Mouse (Mus musculus) erythroid progenitor cell, adult 5-6 weeks (primary cell): Measurements from ENCODE around the gene Atxn1. TPM values are rescaled to one million over a fixed set of nuclear protein-coding genes. Genes with fewer than 3 reads are reported as not detected.

Source experiments
- ATAC-seq: replicated peaks from 2 replicates; pipeline ENCODE4 v1.8.0; 2016; ENCODE audit warnings: moderate number of reproducible peaks, mild to moderate bottlenecking, moderate TSS enrichment, inconsistent platforms; ENCODE audit not compliant: poor library complexity, low FRiP score, severe bottlenecking
- total RNA-seq, 2 experiments: library from RNA; stranded (forward) in 1 of 2; stranded (reverse) in 1 of 2; fragments of 150-400 nt in 1 of 2; fragments of 186-747, 209-891 nt in 1 of 2; gene quantifications; 2 replicates each; pipeline versions ENCODE4 v1.2.3 to v1.2.4; 2015 to 2017; ENCODE audit warnings: low replicate concordance in 2 of 2

The Atxn1 gene
- total RNA-seq, 2 experiments from 2014 or later: 7.2 to 30.2 TPM

DNA sequence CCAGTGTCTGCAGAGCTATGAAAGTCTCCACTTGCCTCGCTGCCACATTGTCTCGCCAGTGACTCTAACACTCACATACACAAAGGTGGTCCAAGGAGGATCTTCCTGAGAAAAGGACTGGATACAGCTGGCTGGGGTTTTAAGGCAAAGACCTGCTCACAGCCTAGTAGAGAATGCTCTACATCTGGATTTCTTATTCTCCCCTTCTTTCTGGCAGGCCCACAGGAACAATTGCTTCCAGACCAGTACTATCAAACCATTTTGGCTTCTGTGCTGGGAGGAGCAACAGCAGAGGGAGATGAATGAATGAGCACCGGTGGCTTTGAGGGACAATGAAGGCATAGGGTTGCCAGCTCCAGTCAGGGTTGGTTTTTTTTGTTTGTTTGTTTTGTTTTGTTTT is 265.8 kb downstream of the Atxn1 start:
- no peak for ATAC-seq

DNA sequence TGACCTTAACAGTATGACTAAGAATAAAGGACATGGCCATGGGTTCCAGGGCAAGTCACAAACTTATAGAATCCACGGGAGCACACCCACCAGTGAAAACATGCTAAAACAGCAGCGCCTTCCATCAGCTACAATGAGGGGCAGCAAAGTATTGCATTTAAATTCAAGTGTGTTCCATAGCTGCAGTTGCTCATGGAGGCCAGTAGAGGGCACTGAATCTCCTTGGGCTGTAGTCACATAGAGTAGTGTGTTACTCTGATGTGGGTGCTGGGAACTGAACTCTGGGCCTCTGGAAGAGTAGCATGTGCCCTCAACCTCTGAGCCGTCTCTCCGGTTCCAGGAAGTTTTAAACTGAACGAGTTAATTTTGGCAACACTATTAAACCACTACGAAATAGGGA is 268.8 kb downstream of the Atxn1 start:
- no peak for ATAC-seq

DNA sequence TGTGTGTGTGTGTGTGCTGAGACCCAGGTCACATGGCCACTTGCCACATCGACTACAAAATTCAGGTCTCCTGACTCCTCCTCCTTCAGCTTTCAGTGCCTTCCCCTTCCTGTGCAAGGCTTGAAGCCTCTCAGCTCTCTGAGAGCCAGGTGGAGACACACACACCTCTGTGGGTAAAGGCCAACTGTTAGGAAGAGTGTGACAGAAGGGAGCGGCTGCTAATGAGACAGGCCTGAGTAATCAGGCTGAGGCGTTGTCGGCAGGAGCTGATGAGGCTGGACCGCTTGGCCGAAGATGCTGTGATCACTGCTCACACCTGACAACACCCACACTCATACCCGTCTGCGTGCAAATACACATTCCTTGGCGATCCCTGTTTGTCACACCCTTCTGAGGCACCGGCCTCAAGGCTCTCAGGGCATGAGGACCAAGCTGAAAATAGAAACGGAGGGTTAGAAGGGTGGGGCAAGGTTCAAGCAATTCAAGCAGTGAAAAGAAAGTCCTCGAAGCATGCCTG is 269.8 kb downstream of the Atxn1 start:
- no peak for ATAC-seq

DNA sequence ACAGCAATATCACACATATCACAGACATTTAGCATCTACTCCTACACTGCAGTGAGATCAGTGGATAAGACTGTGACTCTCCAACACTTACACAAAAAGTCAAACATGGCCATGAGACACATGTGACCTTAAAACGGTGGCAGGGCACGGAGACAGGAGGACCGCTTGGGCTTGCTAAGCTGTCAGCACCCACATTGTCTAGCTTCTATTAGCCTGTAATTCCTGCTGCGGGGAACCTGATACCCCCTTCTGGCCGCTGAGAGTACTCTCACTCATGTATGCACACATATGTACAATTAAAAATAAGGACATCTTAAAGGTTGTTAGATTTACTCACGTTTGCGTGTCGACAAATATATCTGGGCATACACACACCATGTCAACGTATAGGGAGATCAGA is 270.9 kb downstream of the Atxn1 start:
- no peak for ATAC-seq

DNA sequence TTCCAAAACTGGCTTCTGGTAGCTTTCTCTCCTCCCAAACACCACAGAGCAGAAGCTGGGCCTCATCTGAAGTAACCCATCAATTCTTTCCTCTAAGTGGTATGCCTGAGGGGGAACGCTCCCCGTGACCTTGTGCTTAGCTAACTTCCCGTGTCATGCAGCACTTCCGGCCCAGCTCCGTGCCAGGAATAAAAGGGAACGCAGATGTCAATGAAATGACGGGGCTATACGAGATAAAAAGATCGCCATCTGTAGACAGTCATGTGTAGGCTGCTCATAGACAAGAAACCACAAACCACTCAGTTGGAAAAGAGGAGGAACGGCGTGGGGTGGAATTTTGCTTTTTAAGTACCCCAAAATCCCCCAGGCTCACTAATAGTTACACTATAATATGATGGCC is 271.3 kb downstream of the Atxn1 start:
- ATAC-seq: no peak

DNA sequence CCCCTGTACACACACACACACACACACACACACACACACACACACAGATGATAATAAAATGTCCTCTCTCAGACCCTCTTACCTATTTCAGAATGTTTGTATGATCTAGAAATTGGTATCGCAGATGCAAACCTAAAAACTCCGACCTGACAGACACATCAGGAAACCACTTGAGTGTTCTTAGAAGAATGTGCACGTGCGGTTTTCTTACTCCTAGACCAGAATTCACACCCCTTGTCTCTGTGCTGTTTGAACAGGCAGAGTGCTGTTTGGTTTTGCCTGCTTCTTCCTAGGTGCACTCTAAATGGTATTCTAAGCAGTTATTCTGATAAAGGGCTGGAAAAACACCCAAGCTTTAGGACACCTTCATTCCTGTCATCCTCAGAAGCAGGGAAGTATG is 271.7 kb downstream of the Atxn1 start:
- ATAC-seq: no peak

DNA sequence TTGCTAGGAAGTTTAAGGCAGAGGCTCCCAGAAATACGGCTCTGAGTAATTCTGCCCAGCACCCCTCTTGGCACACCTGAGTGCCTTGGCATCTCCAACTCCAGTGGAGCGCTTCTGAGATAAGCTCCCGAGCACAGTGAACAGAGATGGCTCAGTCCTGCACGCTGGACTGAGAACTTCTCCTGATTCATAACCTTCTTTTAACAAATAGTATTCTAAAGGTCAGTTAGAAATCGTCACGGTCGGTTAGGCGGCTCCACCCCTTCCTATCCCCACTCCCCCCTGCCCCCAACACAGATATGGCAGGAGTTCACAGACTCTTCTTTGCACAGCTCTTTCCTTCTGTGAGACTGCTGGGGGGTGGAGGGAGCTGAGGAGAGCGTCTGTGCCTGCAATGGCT is 272.4 kb downstream of the Atxn1 start:
- ATAC-seq: no peak

DNA sequence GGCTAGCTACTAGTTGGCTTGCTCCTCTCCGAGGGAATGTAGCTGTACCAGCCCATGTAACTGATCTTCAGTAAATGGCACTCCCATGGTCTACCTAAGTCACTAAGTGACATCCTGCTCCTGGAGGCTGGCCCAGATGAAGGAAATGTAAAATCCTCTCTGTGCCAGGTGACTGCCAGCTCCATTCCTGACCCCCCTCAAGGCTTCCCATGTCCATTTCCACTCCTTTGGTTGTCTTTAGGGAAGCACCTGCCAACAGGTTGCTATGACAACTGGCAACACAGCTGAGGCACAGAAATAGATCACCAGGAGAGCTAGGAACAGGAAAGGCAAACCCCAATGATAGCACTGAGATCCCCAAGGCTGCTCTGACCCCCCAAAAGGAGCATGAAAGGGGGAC is 274.4 kb downstream of the Atxn1 start:
- ATAC-seq: no peak

DNA sequence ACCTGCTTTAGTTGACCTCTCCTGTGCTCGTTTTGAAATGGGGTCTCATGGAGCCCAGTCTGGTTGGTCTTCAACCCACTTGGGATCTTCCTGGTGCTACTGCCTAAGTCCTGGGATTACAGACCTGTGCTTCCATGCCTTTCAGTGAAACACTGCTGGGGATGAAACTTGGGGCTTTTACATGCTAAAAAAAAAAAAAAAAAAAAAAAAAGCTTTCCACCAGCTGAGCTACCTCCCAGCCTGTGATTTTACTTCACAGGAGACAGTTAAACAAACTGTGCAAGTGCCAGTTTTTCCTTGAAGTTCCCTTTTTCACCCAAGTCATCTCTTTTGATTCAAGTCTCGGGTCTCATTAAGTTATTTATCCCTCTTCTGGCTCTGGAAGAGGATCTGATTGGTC is 275.9 kb downstream of the Atxn1 start:
- ATAC-seq: no peak

DNA sequence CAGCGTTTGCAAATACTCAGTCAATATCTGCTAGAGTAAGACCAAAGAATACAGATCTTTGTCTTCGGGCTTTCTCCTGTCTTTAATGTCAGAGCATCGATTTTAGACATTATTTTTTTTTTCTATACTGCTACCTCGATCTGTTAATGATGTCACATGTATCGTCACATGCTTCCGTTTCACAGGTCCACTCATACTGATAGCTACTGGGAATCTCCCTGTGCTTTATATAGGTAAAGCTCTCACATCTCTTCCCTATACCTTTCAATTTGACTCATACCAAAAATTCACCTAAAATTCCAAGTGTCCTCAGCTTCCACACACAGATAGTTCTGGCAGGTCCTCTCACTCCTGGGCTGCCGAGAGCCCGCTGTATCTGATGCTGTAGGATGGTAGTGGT is 277.2 kb downstream of the Atxn1 start:
- no peak for ATAC-seq

DNA sequence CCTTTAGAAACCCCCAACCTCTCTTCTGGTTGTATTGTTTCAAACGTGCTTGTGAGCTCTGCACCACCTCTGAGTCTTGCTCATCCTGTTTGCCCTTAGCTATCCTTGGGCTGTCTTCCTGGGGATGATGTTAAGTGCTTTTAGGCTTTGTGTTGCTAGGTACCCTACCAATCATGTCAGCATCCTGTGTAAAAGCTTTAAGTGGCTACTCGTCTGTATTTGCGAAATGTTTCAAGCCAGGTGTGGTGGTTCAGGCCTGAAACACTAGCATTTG is 278.6 kb downstream of the Atxn1 start:
- ATAC-seq: no peak

DNA sequence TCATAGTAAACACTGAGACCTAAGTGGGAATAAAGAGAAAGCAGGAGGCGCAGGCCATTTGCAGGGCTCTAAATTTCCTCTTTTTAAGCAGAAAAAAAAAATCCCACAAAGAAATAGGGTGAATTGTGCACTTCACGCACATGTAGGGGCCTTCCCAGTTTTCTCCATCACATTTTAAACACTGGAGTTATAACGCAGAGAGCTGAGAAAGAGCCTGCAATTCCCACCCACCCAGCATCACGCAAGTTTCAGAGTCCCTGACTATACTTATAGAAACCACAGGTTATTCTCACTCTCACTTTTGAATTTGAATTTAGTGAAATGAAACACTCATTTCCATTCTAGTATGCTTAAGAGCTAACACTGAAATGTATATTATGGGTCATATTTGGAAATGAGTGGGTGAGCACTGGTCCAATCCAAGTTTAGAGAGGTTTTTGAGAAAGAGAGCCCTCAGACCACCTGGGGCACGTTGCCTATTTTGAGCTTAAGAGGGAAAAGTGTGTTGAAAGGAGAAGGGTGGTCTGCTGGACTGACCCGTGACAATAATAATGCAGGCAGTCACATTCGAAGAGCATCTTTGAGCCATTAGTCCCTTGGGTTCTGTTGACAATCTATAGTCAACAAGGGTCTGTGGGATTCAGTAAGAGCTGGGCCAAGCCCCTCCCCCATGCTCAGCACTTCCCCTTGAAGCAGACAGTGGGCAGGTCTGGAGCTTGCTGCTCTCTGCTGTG is 279.1 kb downstream of the Atxn1 start:
- no peak for ATAC-seq

DNA sequence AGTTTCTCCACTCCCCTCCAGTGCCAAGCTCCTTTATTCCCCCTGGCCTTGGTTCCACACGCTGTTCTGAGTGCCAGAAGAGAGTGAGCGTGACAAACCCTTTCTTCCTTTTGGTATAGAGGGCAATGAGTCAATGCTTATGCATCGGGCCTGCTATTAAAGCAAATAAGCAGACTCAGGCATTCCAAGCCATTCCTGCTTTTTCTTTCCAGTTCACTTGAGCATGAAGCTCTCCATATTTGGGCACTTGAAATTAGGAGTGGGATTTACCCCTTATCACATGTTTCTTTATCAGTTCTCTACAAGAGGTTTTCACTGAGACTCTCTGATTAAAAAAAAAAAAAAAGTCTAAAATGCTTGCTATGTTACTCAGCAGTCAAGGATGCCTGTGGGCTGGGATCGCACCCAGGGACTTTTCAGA is 279.9 kb downstream of the Atxn1 start:
- no peak for ATAC-seq

DNA sequence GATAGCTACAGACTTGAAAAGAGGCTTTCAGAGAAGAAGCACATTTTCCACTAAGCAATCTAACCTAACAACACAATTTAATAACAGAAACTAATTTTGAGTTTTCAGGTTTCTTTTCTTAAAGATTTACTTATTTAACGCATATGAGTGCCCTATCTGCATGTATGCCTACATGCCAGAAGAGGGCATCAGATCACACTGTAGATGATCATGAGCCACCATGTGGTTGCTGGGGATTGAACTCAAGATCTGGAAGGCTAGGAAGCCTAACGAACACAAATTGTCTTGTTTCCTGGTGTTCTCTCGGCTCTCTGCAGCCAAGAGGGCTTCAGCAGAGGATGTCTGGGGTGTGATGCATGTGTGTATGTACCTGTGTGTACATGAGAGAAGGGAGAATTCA is 280.8 kb downstream of the Atxn1 start:
- ATAC-seq: no peak

DNA sequence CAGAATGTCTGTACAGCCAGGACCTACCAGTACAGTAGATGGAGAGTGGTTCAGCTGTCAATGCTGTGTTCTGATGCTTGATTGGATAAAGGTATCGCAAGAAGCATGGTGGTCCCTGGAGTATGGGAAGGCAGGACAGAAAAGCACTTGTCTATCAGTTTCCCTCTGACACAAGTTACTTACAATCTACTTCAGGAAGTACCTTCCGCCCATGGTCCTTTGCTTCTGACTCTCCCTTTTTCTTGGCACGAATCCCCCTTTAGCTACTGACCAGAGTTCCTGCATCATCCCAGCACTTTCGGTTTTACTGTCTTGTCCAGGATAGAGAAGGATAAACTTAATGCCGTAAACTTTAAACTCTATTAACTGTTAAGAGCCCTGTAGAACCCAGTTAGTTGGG is 283.6 kb downstream of the Atxn1 start:
- ATAC-seq: no peak

DNA sequence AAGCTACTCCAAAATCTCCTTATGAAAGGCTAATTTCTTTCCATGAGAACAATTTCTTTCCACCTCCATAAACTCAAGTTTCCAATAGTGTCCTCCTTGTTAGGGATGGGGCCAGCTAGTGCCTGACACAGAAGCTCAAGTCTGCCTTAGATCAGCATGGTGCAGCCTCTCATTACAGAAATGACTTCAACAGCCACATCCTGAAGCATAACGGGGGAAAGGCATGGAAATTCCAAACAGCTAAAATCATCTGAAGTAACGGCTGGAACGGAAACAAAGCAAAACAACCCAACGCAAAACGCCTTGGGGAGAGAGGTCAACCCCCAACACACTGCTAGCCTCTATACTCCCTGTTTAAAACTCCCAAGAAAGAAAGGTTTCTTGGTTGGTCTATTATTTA is 284.2 kb downstream of the Atxn1 start:
- no peak for ATAC-seq

DNA sequence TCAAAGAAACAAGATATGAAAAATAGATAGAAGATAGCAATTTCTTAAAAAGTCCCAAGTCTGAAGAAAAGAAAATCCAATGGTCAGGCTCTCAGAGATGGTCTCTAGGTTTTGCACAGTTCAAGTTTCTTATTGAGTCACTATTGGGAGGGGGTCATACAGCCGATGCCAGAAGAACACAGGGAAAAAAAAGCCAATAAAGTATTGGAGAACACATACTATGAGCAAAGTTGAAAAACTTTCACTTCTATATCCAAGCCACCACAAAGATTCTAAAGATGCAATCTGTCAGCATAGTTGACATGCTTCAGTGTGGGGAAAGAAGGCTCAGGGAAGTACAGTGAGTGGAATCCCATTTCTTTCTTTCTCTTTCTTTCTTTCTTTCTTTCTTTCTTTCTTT is 285.7 kb downstream of the Atxn1 start:
- ATAC-seq: no peak

DNA sequence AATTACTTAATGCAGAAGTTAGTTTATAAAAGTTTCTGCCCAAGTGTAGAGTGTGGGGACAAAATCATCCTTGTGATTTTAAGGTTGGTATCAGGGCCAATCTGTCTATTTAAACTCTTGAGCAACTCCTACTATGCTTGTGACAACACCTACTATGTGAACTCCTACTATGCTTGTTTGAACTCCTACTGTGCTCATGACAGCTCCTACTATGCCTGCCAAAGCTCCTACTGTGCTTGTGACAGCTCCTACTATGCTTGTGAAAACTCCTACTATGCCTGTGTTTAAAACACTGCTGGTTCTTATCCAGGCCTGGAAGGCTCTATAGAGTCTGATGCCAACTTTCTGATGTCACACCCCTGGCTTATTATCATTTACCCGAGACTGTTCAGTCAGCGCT is 292.2 kb downstream of the Atxn1 start:
- no peak for ATAC-seq

DNA sequence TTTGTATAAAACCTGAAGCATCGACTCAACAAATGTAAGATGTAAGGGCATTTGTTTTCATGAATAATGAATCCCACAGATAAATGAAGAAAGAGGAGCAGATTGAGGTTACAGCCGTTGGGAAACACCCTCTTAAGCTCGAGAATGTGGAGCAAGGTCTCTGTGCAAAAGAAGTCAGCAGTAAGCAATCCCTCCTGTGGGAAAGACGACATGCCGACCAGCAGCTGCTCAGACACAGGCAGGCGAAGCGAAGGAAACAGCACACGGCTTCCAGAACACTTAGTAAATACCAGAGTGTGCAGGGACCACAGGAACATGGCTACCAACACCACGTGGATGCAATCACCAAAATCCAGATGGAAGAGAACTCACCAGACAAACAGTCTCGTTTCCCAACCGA is 294.8 kb downstream of the Atxn1 start:
- no peak for ATAC-seq

DNA sequence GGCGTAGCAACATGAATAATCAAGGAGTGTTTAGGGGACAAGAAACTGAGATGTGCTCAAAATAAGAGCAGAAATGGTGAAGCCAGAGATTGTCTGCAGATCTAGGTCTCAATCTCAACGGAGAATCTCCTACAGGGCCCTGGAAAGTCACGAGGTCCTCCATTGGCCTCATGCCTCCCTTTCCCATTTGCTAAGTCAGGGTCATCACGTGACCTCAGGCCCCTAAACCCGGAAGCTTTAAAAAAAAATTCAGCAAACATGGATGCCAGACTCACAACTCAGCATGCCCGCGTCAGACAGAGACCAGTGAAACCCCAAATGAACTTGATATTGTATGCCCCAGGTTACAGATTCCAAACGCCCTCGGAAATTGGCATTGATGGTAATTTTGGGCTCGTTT is 302.0 kb downstream of the Atxn1 start:
- ATAC-seq: no peak

DNA sequence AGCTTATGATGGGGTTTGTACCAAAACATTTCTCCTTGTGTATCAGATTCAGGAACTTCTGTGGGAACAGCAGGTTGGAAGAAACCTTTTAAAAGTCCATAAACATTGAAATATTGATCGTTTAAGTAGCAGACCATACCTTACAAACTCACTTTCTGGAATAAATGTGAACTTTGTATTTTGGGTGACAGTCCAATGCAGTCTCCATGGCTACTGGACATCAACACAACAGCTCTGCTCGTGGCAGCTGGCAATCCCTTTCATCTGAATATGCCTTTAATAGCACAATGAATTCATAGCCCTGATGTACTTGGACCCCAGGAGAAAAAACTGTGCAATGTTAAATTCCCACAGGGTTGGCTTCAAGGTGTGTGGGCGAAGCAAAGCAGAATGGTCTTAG is 302.6 kb downstream of the Atxn1 start:
- ATAC-seq: no peak
